Mouse (Mus musculus) retina, postnatal 7 days (tissue): ENCODE results near the gene Ilf2.

Experiments used
- DNase-seq: peaks from one replicate; pipeline ENCODE4 v3.0.0-alpha.2; 2012; ENCODE audit warnings: low read depth, low spot score

Ilf2 gene

GRCm38 (mm10) chr3:90462579-90462978, 13.3 kb upstream of the Ilf2 start:
- DNase-seq: no peak

DNA sequence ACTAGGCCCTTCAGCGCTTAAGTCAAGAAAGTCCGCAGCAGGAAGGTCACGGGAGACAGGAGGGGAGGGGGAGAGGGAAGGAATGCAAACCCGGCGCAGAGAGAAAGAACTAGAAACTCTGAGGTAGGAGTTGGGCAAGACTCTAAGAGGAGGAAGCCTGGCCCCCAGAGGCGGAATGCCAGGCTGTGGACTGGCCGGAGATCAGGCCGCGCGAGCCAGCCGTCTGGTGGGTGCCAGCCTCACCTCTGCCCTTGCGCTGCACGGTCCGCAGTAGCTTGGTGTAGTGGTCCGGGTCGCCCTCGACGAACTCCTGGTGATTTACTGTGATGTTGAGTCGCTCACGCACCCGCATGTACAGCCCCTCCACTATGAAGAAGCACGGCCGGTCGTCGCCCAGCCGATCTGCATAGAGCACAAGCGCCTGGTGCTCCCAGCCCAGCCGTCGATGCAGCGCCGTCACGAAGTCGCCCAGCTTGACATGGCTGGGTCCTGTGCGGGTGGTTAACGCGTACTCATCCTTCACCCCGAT, 11.3 kb upstream of the Ilf2 start:
- no peak for DNase-seq

GRCm38 (mm10) chr3:90465081-90465685, 10.7 kb upstream of the Ilf2 start:
- no peak for DNase-seq

DNA sequence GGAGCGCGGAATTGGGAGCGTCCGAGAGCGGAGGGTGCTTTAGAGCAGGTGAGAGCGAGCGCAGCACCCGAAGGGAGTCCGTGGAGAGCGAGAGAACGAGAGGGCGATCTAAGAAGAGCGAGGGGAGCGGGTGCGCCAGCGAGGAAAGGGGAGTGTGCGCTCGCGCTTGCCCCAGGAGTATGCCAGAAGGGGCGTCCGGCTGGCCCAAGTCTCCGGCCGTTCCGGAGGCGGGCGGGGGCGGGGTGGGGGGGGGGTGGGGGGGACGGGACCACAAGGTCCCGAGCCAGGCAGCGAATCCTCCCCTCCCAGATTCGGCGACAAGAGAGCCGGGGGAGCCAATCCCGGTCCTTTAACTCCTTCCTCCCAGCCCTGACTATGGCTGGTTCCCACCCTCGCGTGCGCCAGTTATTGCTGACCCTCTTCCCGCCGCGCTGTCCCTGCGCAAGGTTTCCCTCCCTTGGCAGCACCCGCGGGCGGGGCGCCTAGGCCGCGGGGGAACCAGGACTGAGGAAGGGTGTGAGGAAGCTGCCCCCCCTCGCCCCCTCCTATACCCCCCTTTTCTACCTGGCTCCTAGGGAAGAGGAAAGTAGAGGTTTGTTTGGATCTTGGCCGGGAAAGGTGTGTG, 10.1 kb upstream of the Ilf2 start, which contains the start of gene Npr1:
Npr1 (minus strand) TSS at position 181 of the 625 bp plus-strand sequence.
- DNase-seq: no peak

DNA sequence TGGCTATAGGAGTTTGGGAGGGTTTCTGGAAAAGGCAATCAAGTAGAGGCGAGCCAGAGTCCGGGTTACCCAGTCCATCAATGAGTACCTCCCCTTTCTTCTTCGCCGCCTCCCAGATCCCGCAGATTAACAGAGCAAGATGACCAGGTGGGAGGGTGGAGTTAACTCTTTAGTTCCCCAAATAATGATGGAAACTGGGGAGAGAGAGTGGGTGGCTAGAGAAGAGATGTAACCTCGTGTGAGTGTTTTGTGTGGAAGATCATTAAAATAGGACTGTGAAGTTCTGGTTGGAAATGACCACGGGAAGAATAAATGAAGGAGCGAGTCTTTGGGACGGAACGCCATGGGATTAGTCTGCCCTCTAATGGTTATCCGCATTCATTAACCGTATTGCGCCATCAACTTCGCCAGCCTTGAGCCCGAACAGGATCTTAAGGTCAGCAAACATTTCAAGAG, 9.6 kb upstream of the Ilf2 start:
- DNase-seq: no peak

DNA sequence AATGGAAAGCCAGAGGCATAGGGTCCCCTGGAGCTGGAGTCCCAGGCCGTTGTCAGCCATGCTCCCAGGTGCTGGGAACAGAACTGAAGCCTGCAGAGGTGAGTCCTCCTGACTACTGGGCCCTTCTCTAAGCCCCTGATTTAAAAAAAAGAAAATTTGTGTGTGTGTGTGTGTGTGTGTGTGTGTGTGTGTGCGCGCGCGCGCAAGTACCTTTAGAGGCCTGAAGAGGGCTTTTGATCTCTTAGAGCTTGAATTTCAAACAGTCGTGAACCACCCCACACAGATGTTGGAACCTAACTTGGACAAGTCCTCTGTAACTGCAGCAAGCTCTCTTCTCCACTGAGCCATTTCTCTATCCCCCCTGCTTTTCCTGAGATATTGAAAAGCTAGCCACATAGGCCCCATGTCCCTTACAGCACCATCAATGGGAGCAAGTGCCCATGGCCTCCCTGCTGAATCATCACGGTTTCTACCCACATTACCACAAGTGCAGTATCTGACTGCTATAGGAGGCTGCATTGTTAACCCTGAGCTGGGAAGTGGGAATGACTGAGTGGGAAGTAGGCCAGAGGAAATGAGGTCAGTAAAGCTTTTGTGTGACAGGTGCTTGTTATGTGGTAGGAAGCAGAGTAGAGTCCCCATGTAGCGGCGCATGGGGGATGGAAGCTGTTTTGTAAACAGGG, 8.2 kb upstream of the Ilf2 start:
- DNase-seq: no peak

- DNase-seq: no peak
Observed at GRCm38 (mm10) chr3:90472213-90472612, 3.7 kb upstream of the Ilf2 start.

DNA sequence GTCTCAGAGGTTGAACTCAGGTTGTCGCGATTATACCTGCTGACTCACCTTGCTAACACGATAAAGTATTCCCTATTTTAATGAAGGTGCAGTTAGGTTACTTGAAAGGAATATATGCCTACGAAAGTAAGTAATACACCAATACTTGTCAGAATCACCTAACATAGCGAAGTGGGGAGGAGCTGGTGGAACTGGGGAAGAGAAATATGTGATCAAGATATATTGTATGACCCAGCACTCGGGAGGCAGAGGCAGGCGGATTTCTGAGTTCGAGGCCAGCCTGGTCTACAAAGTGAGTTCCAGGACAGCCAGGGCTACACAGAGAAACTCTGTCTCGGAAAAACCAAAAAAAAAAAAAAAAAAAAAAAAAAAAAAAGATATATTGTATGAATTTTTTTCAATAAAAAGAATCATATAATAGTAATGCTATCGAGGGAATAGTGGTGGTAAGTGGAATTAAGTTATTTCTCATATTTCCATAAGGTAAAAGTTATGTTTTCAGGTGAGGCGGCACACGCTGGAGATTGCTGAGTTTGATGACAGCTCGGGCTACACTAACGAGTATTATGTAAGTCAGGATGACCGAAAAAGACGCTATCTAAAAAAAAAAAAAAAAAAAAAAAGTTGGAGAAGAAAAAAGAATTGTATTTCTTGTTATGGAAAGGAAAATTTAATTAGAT, 635 bp upstream of the Ilf2 start:
- no peak for DNase-seq

DNA sequence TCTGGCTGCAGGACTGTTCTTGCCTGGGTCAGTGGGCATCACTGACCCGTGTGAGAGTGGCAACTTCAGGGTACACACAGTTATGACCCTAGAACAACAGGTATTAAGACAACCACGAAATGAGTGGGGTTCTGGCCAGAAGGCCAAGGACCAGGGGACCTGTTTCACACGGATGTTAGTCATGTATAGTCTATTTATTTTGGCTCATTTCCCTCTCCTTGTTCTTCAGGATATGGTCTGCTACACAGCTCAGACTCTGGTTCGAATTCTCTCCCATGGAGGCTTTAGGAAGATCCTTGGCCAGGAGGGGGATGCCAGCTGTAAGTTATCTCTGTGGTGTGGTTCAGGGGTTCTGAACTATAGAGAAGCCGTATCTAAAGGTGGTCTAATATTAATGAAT, 11.1 kb downstream of the Ilf2 start:
- no peak for DNase-seq

GRCm38 (mm10) chr3:90488576-90488975, 12.7 kb downstream of the Ilf2 start:
- no peak for DNase-seq

DNA sequence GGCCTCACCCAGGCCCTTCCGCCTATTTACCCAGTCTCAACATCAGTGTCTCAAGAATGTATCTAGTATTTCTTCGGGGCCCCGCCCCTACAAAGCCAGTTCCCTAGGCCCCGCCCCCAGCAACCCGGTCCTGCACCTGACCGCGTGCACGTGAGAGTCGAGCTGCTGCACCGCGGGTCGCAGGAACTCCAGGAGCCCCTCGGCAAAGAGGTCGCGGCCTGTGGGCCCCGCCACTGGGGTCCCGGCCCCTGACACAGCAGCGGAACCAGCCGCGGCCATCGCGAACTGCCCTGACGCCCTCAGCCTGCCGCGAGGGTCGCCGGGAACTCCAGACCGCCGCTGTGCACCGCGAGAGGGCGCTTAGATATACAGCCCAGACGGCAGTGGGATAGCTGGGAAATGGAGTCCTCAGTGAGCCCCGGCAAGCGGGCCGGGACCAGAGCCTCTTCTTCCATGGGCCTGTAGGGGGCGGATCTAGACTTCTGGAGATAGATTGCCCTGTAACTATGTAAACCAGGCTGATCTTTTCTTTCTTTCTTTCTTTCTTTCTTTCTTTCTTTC, 14.8 kb downstream of the Ilf2 start, which contains the start of gene Snapin:
Snapin (minus strand) TSS at position 338 of the 561 bp plus-strand sequence.
- peak; percentile 91 for DNase-seq

- no peak for DNase-seq
Observed at GRCm38 (mm10) chr3:90491350-90491749, 15.4 kb downstream of the Ilf2 start.

GRCm38 (mm10) chr3:90493831-90494540, 18.1 kb downstream of the Ilf2 start:
- DNase-seq: no peak

DNA sequence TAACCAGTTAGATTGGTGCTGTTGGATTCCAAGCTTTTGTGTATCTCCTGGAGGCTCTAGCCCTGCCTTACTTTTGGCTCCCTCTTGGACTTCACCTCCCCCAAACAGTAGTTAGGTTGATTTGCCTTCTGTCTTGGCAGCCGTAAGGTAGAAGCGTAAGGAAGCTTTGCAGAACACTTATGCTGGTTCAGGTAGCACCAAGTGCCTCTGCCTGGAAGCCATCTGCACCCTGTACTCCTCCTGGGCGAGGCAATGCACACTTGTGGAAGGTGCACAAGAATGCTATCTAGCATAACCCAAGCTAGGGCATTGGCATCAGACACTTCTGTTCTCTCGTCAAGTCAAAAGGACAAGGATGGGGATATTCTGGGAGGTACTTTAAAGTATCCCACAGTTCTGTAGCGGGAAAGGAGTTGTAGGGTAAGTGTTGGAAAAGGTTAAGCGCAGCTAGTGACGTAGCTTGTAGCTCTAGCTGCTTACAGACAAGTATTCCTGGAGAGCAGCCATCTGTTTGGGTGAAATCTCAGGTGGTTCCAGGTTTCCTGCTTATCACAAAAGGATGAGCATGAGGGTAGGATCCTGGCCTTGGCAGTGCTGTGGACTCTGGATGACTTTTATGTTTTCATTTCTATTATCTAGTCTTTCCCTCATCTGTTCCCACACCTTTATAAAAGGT, 20.1 kb downstream of the Ilf2 start:
- DNase-seq: no peak

DNA sequence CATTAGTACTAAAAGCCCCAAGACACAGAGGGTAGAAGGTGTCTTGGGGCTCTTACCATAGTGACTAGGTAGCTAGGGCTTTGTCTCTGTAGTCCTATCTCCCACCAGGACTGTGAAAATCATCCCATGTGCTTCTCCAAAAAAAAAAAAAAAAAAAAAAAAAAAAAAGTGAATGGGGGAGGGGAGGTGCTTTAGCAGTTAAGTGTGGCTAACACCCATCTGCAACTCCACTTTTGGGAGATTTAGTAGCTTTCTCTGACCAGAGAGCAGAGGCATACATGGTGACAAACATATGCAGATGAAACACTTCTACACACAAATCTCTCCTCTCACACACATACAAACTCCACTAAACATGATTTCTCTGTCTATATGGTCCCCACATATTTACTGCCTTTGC, 21.7 kb downstream of the Ilf2 start:
- no peak for DNase-seq

DNA sequence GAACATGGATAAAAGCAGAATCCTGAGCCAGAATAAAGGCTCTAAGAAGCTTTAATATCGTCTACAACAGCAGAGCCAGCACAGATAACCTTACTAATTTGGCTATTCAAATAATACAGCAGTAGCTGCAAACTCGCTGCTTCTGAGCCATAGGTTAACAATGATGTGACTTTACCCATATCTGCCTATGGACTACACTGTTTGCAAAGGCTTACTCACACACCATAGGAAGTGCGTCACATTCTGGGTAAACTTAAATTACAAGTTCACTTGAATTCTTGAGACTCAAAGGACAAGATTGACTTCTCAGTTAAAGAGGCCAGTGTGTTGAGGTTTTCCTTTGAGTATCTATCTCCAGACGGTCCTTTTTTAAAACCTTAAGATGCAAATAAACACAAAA, 27.5 kb downstream of the Ilf2 start:
- DNase-seq: no peak

DNA sequence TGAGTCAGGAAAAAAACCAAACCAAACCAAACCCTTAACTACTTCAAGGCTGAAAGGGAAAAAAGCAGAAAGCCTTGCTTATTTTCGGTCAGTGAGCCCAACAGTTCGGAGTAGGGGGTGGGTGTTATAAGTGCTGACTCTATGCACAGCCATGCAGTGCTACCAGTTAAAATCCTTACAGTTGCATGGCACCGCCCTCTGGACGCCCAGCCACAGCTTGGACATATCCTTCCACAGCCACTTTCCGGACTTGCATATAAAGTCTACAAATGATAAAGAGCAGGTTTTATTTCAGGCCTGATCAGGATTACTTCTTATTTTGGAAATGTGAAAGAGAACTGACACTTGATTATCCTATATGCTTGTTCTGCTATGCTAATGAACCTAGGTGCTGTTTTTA, 29.3 kb downstream of the Ilf2 start:
- no peak for DNase-seq

DNA sequence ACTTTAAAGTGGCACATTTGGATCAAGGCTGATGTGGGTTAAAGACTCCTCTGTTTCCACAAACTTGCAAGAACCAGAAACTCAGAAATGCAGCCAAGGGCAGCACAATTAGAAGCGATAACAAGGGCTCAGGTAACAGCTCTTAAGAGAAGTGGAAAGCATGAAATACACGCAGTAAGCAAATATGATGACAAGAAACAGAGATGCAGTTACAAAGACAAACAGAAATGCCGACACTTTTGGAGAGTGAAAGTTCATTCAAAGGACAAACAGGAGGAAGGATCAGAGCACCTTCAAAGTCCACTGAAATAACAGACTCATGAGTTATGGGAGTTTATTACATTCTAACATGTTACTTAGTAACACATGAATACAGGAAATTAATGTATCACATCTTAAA, 30.4 kb downstream of the Ilf2 start:
- no peak for DNase-seq

GRCm38 (mm10) chr3:90508287-90508949, 32.5 kb downstream of the Ilf2 start:
- no peak for DNase-seq
